Mouse (Mus musculus) kidney, postnatal 0 days (tissue): ENCODE data around the gene Vangl1. TPM values are rescaled to one million over a fixed set of nuclear protein-coding genes. Genes with fewer than 3 reads are reported as not detected.

Source experiments
- ATAC-seq: fragments of 200-750 bp; cut with Nextera tagmentation; replicated peaks from 2 replicates; pipeline ENCODE4 v1.8.0; 2017; ENCODE audit warnings: low read depth, moderate number of reproducible peaks, moderate TSS enrichment, moderate library complexity; ENCODE audit not compliant: low FRiP score
- DNase-seq: peaks from one replicate; pipeline ENCODE4 v3.0.0-alpha.2; 2016; ENCODE audit warnings: low spot score
- H3K27ac ChIP-seq: fragments of 300-500 bp; sonication (generic); 2 replicates; pipeline ENCODE4 v1.5.1; 2014; ENCODE audit warnings: mild to moderate bottlenecking
- H3K27me3 ChIP-seq: fragments of 300-500 bp; sonication (generic); 2 replicates; pipeline ENCODE4 v1.6.1; 2014; ENCODE audit warnings: low read length, mixed read lengths; ENCODE audit not compliant: insufficient read depth
- H3K36me3 ChIP-seq: fragments of 300-500 bp; sonication (generic); 2 replicates; pipeline ENCODE4 v1.6.1; 2014; ENCODE audit warnings: low read length, mixed read lengths; ENCODE audit not compliant: insufficient read depth
- H3K4me1 ChIP-seq: fragments of 300-500 bp; sonication (generic); replicated peaks from 2 replicates; pipeline ENCODE4 v1.6.1; 2014; ENCODE audit warnings: antibody characterized with exemption, low read length, mixed read lengths; ENCODE audit not compliant: insufficient read depth
- H3K4me2 ChIP-seq: fragments of 300-500 bp; sonication (generic); 2 replicates; pipeline ENCODE4 v1.6.1; 2014; ENCODE audit warnings: mild to moderate bottlenecking, low read length, moderate library complexity, mixed read lengths
- H3K4me3 ChIP-seq: fragments of 300-500 bp; sonication (generic); replicated peaks from 2 replicates; pipeline ENCODE4 v1.5.1; 2014; ENCODE audit warnings: low read depth, low read length
- H3K9ac ChIP-seq: fragments of 300-500 bp; sonication (generic); 2 replicates; pipeline ENCODE4 v1.6.1; 2014; ENCODE audit warnings: low read depth, low read length
- H3K9me3 ChIP-seq: fragments of 300-500 bp; sonication (generic); replicated peaks from 2 replicates; pipeline ENCODE4 v1.6.1; 2016; ENCODE audit warnings: low read length, inconsistent platforms, mixed read lengths
- CTCF ChIP-seq: IDR thresholded peaks from 2 replicates; pipeline ENCODE4 v1.5.1; 2016; ENCODE audit warnings: antibody characterized with exemption, low read depth, mild to moderate bottlenecking, moderate library complexity
- WGBS: fragments of 180-500 bp; shearing (Covaris S2); extraction: QIAGEN DNeasy Blood & Tissue Kit; methylation state at CpG from one replicate; pipeline ENCODE4 v1.1.7; 2014; 5-methylcytosine and 5-hydroxymethylcytosine counted together
- polyA plus RNA-seq: library from polyadenylated mRNA; unstranded; fragments of >200 nt; fragmentation: Nextera tagmentation; extraction: Ambion mirVana; gene quantifications from 2 replicates; pipeline ENCODE4 v1.2.1, GENCODE M21; 2015

Gene Vangl1
- polyA plus RNA-seq, 1 experiment from 2014 or later, result 12.8 TPM

GRCm38 (mm10) chr3:102159423-102160325, 44.8 kb downstream of the Vangl1 start:
- Histone ChIP-seq H3K9me3 (no peaks in the 10 kb centered on the region), H3K27me3 (no peaks in the 10 kb centered on the region), H3K36me3 (peaks cover 22% of the 10 kb centered on the region; the same call in 1 of the 2 replicates), H3K4me3 (no peak overlapping the region), H3K27ac (no peak overlapping the region), H3K4me2 (no peak overlapping the region), H3K4me1 (no peaks in the 10 kb centered on the region), H3K9ac (no peak overlapping the region)
- DNase-seq (peak; percentile 75), ATAC-seq (peak; percentile 61; the same call in 1 of the 2 replicates)
- TF ChIP-seq CTCF, result no peak
- 48% methylated on average over 14 of the region's 14 CpGs for WGBS

- H3K4me3 ChIP-seq, result no peak overlapping the region
- no peak for TF ChIP-seq CTCF
- no peaks in the 10 kb centered on the region for H3K27me3 ChIP-seq
- peaks cover 19% of the 10 kb centered on the region; the same call in 1 of the 2 replicates for H3K36me3 ChIP-seq
- DNase-seq, result no peak
- WGBS, result 66% methylated on average over 14 of the region's 14 CpGs
- H3K9ac ChIP-seq, result no peak overlapping the region
- no peak overlapping the region for H3K27ac ChIP-seq
- H3K4me2 ChIP-seq, result no peak overlapping the region
- no peak for ATAC-seq
- no peaks in the 10 kb centered on the region for H3K9me3 ChIP-seq
- H3K4me1 ChIP-seq, result no peaks in the 10 kb centered on the region
Observed at GRCm38 (mm10) chr3:102158759-102159422, 45.6 kb downstream of the Vangl1 start.

DNA sequence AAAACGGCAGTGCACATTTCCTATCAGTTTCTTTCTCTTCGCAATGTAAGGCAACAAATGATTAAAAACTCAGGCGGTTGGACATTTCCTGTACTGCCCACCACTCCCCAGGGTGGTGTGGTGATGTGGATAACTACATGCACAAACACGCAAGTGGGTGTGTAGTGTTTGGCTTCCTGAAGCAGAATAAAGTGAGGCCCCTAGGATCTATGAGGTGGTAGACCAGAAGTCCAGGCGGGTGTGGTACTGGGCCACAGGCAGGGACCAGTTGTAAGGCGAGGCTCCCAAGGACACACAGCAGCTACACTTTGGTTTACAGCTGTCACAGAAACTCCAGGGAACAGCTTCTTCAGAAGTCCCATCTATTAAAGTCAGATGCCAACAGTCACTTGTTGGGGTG, 46.8 kb downstream of the Vangl1 start:
- Histone ChIP-seq H3K4me3 (no peak overlapping the region), H3K4me2 (no peak overlapping the region), H3K27me3 (no peaks in the 10 kb centered on the region), H3K9ac (no peak overlapping the region), H3K9me3 (no peaks in the 10 kb centered on the region), H3K27ac (no peak overlapping the region), H3K4me1 (peaks cover 3% of the 10 kb centered on the region; the same call in 1 of the 2 replicates), H3K36me3 (peaks cover 10% of the 10 kb centered on the region; the same call in 1 of the 2 replicates)
- no peak for TF ChIP-seq CTCF
- ATAC-seq (no peak), DNase-seq (no peak)
- WGBS, result 85% methylated on average over 6 of the region's 6 CpGs

GRCm38 (mm10) chr3:102156737-102157136, 47.8 kb downstream of the Vangl1 start:
- no peak for TF ChIP-seq CTCF
- H3K4me1 ChIP-seq, result peaks cover 12% of the 10 kb centered on the region
- H3K27ac ChIP-seq, result no peak overlapping the region
- 74% methylated on average over 7 of the region's 7 CpGs for WGBS
- no peaks in the 10 kb centered on the region for H3K27me3 ChIP-seq
- DNase-seq (no peak), ATAC-seq (no peak)
- H3K36me3 ChIP-seq, result peaks cover 10% of the 10 kb centered on the region; the same call in 1 of the 2 replicates
- no peak overlapping the region for H3K4me3 ChIP-seq
- no peaks in the 10 kb centered on the region for H3K9me3 ChIP-seq
- no peak overlapping the region for H3K9ac ChIP-seq
- no peak overlapping the region for H3K4me2 ChIP-seq

- Histone ChIP-seq H3K9ac (no peak overlapping the region), H3K9me3 (no peaks in the 10 kb centered on the region), H3K27me3 (no peaks in the 10 kb centered on the region), H3K4me2 (no peak overlapping the region), H3K4me1 (peaks cover 17% of the 10 kb centered on the region), H3K27ac (0 out of 2 replicates have a peak overlapping the region, but pooled peaks have one; percentile 27), H3K36me3 (no peaks in the 10 kb centered on the region; the same call in 1 of the 2 replicates), H3K4me3 (no peak overlapping the region)
- DNase-seq (no peak), ATAC-seq (peak; percentile 66)
- WGBS, result 69% methylated on average over 7 of the region's 7 CpGs
- TF ChIP-seq CTCF, result no peak
Observed at GRCm38 (mm10) chr3:102154107-102154506, 50.4 kb downstream of the Vangl1 start.

DNA sequence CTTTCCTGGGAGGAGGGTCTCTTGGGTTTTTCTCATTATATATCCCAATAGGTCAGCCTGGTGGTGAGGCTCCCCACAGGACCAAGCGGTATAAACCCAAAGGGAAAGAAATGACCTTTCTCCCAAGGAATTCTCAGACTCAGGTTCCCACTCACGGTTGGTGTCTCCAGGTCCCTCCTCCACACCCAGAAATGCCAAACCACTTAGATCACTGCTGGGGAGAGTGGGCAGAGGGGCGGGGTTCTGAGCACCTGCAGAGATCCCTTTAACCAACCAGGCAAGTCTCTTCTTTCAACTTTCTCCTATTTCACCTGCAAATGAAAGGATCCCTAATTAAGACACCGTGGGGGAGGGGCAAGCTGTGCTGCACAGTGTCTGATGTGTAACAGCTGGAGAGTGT, 51.6 kb downstream of the Vangl1 start:
- Histone ChIP-seq H3K4me3 (no peak overlapping the region), H3K36me3 (no peaks in the 10 kb centered on the region), H3K9me3 (no peaks in the 10 kb centered on the region), H3K4me1 (peaks cover 17% of the 10 kb centered on the region), H3K9ac (no peak overlapping the region), H3K4me2 (peak overlapping the region; percentile 3; the same call in 1 of the 2 replicates), H3K27me3 (no peaks in the 10 kb centered on the region), H3K27ac (peak overlapping the region; percentile 84)
- peak; percentile 78 for ATAC-seq
- peak; percentile 73 for DNase-seq
- TF ChIP-seq CTCF, result no peak
- 17% methylated on average over 4 of the region's 4 CpGs for WGBS
